Mouse (Mus musculus) cerebellum, adult 11-12 months (tissue): ENCODE measurements around the gene Ins2.
A peak's percentile ranks its signal among the peaks of the same experiment; 100 is the strongest.

Source experiments
- DNase-seq: peaks from one replicate; pipeline ENCODE4 v3.0.0; 2022

Ins2 gene

DNA sequence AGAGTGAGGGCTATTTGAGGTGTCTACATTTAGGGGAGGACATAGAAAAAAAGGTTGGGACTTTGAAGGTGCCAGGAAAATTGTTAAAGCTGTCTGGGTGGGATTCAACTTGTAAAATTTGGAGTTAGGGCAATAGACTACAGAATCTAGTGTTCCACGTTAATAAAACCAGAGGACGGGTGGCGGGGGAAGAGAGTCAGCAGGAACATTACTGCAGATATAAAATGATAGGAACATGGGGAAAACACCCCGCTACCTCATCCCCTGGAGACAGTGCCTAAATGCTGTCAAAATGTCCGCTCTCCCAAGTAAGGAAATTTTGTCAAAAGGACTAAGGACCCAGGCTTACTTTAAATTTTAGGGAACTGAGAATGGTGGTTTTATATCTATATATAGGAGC is 80.0 kb downstream of the Ins2 start:
- DNase-seq: no peak

DNA sequence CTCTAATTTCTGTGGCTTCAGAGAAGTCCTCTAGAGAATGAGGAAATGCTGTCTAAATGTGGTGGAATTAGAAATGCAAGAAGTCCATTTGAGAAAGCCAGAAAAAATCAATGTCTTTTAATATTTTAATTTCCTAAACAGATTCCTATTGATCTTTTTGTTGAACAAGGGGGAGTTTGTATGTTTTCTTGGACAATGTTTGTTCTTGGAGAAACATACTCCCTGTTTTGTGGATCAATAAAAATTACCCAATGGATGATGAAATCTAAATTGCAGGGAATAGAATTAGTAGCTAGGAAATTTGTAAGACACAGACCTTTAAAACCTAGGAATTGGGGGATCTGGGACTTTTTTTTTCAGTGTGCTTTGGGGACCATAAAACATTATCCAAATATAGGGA is 81.4 kb downstream of the Ins2 start:
- no peak for DNase-seq

DNA sequence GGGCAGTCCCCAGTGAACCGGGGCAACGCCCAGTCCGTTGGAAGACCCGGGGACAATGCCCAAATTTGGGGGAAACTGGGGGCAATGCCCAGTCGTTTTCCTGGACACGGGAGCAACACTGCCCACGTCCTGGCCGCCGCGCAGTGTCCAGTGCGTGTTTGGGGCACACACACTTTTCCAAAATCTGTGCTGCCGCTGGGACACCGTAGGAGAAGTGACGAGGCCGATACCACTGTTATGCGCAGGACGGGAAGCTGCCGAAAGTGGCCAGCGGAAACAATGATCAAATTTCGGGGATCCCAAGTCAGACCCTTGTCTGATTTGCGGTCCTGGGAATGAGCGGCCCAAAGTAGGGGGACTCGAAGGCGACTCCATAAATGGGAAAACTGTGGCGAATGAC is 82.1 kb downstream of the Ins2 start:
- DNase-seq: no peak

DNA sequence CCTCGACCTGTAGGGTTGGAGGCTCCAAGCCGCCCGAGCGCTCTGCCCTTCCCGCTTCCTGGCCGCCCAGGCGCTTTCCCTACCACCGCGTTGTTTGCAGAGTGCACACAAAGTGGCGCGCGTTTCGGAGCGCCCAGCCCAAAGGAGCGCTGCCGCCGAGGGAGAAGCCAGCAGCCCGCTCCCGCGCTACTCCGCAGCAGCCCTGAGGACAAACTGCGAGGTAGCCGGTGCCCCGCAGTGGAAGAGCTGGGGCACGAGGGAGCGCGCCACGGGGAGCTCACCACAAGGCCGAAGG is 82.6 kb downstream of the Ins2 start:
- DNase-seq: no peak

DNA sequence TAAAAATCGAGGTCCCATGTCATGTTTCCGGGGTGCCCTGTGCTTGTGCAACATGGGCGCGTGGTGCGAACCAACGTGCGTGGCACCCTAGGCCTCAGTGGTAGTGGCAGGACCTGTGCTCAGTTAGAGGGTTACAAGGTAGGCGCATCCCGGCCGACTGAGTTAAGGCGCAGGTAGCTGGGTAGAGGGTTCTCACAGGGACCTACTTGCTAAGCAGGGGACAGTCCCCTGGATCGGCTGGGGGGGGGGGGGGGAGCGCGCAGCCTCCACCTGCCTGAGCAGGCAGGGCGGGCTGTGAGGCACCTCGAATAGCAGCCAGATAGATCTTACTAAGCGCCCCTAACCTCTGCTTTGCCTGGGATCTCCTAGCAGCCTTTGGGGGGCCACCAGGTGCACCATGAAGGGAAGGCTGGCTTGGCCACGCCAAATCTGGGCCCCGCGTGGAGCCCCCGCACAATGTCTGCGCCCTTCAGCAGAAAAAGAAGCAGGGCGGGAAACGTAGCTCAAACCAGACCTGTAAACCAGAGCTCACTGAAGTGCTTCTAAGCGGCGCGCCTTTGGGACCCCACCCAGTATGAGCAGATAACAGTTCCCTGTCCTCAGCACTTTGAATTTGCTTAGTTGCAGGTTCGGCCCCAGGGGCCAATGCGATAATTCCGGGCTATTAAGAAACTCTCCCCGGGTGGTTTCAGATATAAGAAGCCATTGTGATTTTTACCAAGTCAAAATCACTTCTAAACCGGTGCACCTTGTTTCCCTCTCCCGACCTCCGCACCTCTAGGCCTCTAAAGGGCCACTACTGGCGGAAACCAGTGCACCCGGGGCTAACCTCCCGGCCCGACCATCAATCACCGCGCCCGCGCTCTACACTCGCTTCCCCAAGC is 83.2 kb downstream of the Ins2 start:
- no peak for DNase-seq

DNA sequence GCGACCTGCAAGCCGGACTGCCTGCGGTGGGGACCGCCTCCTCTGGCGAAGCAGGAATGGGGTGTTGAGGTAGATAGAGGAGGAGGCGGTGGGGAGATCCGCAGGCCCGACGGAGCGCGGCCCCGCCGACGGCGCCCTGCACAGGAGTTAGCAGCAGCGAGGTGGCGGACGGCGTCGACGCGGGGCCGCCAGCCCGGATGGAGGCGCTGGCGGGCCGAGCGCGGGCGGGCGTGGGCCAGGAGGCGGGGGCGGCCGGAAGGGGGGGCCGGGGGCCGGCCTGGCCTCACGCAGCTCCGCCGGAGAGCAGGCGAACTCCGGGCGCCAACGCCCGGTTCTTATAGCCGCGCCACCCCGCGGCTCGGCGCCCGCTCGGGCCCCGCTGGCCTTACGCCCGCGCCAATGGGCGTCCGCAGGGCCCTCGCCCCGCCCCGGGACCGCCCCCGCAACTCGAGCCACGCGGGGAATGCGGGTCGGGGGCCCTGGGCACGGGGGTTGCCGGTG is 84.0 kb downstream of the Ins2 start:
- no peak for DNase-seq

DNA sequence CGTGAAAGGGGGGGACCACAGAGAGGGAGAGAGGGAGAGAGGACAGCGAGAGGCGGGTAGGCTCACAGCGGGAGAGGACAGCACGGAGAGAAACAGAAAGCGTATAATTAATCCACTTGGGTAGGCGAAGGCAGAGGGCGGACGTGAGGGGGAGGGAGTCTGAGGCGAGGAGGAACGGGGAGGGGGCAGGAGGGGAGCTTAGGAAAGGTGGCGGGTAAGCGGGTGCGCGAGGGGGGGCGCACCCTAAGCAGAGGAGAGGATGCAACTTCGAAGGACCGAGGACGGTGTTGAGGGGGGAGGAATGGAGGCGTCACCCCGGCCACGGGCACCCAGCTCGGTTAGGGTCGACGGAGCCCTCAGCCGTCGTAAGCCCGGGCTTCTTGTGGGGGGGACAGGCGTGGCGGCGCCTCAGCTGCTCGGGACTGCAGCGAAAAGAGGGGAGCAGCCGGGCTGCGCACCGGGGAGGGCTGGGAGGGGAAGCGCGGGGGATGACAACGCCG is 84.5 kb downstream of the Ins2 start:
- no peak for DNase-seq

DNA sequence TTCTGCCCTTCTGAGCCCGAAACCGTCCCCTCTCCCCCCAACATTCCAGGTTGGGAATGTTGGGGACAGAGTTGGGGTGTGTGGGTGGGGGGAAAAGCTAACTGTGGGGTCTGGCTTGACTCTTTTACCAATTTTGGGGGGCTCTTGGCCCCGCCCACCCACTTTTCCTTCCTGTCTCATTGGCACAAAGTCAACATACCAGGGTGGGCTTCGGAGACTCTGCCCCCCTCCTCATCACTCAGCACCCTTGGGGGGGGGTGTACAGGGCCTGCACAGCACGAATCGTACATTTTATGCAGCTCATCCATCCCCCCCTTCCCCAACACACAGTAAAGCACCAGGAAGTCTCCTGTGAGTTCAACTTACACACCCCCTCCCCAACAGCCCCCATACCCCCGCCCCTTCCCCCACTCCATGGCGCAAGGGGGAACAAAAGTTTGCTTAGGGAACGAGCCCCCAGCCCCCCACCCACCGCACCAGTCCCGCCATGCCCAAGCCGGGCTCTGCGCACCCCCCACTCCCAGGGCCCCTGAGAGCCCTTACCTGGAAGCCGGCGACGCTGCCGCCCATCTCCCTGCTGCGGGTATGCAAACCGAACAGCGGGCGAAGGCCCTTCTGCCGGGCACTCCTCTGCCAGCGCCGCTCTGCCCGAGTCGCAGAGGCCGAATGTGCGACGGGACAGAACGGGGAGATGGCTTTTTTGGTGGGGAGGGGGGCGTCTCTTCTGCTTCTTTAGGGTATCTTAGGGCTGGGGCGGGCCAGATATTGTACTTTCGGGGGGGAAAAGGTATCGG is 85.2 kb downstream of the Ins2 start:
- no peak for DNase-seq

DNA sequence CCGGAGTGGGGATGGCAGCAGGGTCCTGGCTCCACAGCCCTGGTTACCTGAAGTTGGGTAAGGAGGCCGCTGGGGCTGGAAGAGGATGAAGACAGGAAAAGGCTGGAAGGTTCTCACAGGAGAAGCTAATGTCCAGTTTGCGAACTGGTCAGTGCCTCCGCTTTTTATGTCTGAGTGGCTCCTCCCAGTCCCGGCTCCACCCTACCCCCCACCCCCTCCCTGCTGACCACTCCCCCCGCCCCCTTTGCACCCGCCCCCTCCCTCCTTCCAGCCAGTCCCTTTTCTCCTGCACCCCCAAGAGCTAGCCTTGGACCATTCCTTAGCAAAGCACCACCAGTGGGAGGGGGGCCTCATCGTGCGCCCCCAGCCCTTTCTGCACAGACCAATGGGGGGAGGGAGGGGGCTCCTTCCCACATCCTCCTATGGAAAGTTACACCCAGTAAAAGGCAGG is 85.8 kb downstream of the Ins2 start:
- no peak for DNase-seq

DNA sequence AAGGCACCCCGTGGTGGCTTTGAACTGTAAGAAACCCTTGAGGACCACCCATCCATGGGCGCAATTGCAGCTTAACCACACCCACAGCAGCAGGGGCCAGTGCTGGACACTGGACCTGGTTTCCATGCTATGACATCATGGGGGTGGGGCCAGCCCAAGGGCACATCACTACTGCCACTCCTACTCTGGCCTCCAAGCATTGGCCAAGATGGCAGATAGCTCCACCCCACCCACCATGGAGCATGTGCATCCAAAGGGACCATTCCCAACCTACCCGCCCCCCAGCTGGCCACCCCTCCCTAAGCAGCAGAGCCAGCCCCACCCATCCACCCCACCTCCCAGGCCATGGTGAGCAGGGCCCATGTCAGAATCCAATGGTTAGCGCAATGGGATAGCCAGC is 87.1 kb downstream of the Ins2 start:
- DNase-seq: no peak

DNA sequence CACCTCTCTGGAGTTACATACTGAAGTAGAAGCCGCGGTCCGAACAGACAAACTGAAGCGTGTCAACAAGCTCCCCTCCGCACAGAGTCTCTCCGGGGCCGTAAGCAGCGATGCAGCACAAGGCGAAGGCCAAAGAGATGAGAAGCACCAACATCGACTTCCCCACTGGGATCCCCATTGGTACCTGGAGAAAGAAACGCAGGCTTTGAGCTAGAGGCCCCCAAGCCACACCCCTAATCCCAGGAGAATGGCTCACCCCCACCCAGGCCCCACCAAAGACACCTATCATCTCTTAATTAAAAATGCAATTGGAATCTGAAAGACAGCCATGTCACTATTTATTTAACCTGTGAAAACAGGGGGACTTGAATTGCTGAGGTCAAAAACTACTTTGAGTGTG is 87.5 kb downstream of the Ins2 start:
- DNase-seq: no peak

DNA sequence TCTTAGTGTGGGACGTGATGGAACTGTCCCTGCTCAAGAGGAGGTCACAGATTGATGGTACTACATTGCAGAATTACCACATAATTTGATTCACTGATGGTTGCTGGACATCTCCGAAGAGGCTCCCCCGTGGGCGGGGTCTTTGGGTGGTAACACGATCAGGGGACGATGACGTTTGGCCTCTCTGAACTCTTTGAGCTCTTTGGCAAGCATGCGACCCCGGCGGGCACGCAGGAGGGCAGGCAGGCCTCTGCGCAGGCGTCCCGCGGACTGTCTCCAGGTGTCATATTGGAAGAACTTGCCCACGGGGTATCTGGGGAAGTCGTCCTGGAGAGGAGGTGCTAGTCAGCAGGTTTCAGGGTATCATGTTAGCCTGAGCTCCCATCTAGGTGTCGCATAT is 89.5 kb downstream of the Ins2 start:
- no peak for DNase-seq

DNA sequence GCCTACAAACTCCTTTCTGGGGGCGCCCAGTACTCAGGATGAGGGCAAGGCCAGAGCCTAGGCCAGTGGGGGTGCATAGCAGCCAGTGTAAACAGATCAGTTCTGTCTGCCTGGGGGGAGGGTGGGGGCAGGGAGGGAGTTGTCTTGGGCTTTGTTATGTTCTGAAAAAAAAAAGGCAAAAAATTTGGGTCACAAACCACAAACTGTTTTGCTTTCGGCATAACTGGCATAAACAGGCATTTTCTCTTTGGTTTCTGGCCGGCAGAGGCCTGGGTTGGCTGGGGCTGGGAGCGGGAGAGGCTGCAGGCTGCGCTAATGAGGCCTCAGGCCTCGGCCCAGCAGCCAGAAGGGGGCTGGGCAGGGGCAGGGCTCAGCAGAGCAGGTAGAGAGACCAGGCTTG is 96.5 kb downstream of the Ins2 start:
- no peak for DNase-seq

DNA sequence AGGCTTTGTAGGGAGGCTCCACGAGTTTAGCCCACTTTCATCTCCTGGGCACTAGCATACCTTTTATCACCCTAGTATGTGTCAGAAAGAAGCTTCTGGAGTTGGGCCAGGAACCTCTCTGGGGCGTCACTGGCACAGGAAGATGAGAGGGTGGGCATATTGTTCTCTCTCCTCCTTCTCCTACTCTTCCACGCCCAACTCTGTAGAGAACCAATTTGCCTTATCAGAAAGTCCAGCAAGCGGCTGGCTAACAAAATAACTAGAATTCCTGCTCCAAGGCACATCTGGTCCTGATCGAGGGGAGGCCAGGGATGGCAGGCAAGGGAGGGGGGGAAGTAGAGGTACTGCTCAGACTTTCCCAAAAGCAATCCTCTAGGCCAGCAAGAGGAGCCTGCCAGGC is 98.1 kb downstream of the Ins2 start:
- DNase-seq: no peak

DNA sequence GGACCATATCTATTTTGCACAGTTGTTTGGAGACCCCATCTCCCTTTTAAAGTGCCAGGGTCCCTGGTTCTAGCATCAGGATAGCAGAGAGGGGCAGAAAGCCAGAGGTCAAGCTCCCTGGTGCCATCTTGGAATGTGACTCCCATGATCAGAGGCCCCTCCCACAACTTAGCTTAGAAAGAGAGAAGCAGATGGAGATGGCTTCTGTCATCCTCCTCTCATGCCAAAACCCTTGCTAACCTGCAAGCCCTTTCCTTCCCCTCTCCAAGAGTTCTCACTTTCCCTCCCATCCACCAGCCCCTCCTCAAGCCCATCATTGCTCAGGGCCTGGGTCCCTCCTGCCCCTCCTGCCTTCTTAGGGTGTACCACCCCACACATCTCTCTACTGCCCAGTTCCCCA is 107.0 kb downstream of the Ins2 start:
- DNase-seq: peak; percentile 22

DNA sequence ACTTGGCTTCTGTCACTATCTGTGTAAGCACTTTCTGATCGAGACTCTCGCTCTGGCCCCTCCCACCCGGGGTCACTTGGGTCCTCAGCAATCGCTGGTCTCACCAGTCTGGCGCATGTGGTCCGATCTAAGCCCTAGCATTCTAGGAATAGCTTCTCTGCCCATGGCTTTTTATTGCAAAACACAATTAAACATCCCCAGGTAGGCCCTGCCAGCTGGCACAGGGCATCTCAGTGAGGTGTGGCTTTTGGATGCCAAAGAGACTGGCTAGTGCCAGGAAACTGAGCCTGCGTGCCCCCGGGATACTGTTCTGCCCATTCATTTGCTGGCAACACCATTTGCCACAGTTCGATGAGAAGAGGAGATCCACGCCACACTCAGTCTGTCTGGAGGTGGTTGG is 112.5 kb downstream of the Ins2 start:
- peak; percentile 83 for DNase-seq

DNA sequence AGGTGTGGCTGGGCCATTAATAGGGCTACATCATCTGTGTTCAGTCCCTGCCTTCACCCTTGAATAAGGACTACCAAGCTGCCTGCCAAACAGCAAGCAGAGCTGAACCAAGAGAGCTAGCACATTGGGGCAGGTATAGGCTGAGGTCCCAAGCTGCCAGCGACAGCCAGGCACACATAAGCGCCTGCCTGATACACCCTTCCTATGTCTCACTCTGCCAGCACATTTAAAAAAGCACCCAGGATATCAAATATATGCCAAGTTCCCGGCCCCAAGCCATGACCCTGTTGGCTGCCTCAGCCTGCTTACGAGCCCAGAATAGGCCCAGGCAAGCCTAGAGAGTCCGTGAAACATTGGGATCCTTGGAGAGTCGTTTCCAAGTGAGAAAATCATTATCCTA is 113.4 kb downstream of the Ins2 start:
- no peak for DNase-seq
